In the genomic region with DNA sequence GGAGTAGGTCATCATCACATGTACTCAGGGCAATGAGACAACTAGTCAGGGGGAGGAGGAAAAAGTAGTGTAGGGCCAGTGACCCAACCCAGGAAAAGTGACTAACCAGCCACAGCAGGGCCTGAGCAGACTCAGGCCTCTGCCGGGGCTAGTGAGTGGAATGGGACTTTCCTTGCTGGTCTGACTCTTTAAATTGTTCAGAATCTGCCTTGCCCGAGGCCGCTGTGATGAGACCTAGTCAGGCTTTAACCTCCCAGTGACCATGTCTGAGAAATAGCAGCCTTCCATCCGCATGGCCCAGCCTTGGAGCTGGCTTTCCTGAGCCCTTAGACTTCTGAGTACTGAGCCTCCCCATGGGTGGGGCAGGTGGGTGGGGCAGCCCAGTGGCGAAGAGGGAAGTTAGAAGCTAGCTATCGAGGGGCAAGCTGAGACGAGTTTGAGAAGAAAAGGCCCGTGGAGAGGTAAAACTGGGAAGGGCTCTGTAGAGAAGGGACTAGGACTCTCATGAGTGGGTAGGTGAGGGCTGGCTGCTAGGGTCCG, we compare ENCODE assay signal across 8 mouse cellular contexts. TPM values are rescaled to one million over a fixed set of nuclear protein-coding genes. Genes with fewer than 3 reads are reported as not detected.
A peak's percentile ranks its signal among the peaks of the same experiment; 100 is the strongest.
DNase-seq lines count a peak whose midpoint lies in the region; ATAC-seq lines count a peak whose summit lies in the region.

No protein-coding gene starts in this region.

- DNase-seq in kidney, postnatal 10 days = peak; percentile 46
- DNase-seq in kidney, postnatal 14 days = no peak
- peak; percentile 72 for DNase-seq in skeletal muscle tissue, adult 2 months (ENCODE audit: low read depth, low spot score)
- no peak for DNase-seq in cerebellum, postnatal 4 days (ENCODE audit: low spot score in 2 of 2)
- DNase-seq in cerebellum, adult 8-10 months = no peak

- peak; percentile 61; the same call in 1 of the 2 replicates for ATAC-seq in erythroblast, adult 5-6 weeks (replicated peaks; ENCODE audit: low FRiP score, poor library complexity, severe bottlenecking)
- peak; percentile 21; the same call in 1 of the 2 replicates for ATAC-seq in limb, embryonic 15.5 days (ENCODE audit: insufficient number of reproducible peaks, low FRiP score, low TSS enrichment, low read depth)
- no peak for ATAC-seq in kidney, embryonic 15.5 days (replicated peaks; ENCODE audit: low FRiP score)

- H3K4me3 ChIP-seq in limb, embryonic 15.5 days = no peak overlapping the region
- no peak overlapping the region for H3K4me3 ChIP-seq in kidney, embryonic 15.5 days (replicated peaks)

- peak overlapping the region; percentile 15; the same call in 1 of the 2 replicates for H3K4me2 ChIP-seq in limb, embryonic 15.5 days
- no peak overlapping the region for H3K4me2 ChIP-seq in kidney, embryonic 15.5 days

- whole genome bisulfite sequencing in limb, embryonic 15.5 days = 49% methylated on average over 9 of the region's 9 CpGs
- WGBS in kidney, embryonic 15.5 days = 60% methylated on average over 9 of the region's 9 CpGs

- H3K36me3 ChIP-seq in limb, embryonic 15.5 days = no peaks in the 10 kb centered on the region
- no peaks in the 10 kb centered on the region for H3K36me3 ChIP-seq in kidney, embryonic 15.5 days

- no peaks in the 10 kb centered on the region for H3K9me3 ChIP-seq in limb, embryonic 15.5 days
- H3K9me3 ChIP-seq in kidney, embryonic 15.5 days (replicated peaks) = no peaks in the 10 kb centered on the region

- H3K4me1 ChIP-seq in limb, embryonic 15.5 days = peaks cover 42% of the 10 kb centered on the region
- H3K4me1 ChIP-seq in kidney, embryonic 15.5 days = peaks cover 51% of the 10 kb centered on the region

- no peaks in the 10 kb centered on the region for H3K27me3 ChIP-seq in limb, embryonic 15.5 days
- H3K27me3 ChIP-seq in kidney, embryonic 15.5 days = no peaks in the 10 kb centered on the region

- H3K9ac ChIP-seq in limb, embryonic 15.5 days = no peak overlapping the region
- H3K9ac ChIP-seq in kidney, embryonic 15.5 days = no peak overlapping the region

- peak overlapping the region; percentile 59 for H3K27ac ChIP-seq in limb, embryonic 15.5 days
- no peak overlapping the region for H3K27ac ChIP-seq in kidney, embryonic 15.5 days

RNA-seq across cellular contexts. Expression of gene Capg, which starts 4.9 kb away (rescaled TPM):
- 10.2 and 21.1 TPM in 2 replicates for total RNA-seq in erythroblast, adult 5-6 weeks (2015; ENCODE audit: low replicate concordance)
- total RNA-seq in erythroblast, adult 5-6 weeks (2017; ENCODE audit: low replicate concordance) = 22.2 and 29.0 TPM in 2 replicates
- polyA plus RNA-seq in limb, embryonic 15.5 days (2015; fragmentation: Nextera tagmentation; extraction: Ambion mirVana) = 123 and 127 TPM in 2 replicates
- 68.4 and 70.7 TPM in 2 replicates for polyA plus RNA-seq in kidney, embryonic 15.5 days (2015; fragmentation: Nextera tagmentation; extraction: Ambion mirVana)

RNA-seq across cellular contexts. Expression of gene Sh2d6, which starts 27.6 kb away (rescaled TPM):
- total RNA-seq in erythroblast, adult 5-6 weeks (2015; ENCODE audit: low replicate concordance) = not detected in 2 replicates
- total RNA-seq in erythroblast, adult 5-6 weeks (2017; ENCODE audit: low replicate concordance) = not detected in 2 replicates
- polyA plus RNA-seq in limb, embryonic 15.5 days (2015; fragmentation: Nextera tagmentation; extraction: Ambion mirVana) = 0.17 and 0.36 TPM in 2 replicates
- polyA plus RNA-seq in kidney, embryonic 15.5 days (2015; fragmentation: Nextera tagmentation; extraction: Ambion mirVana) = 0.13 and 0.14 TPM in 2 replicates

RNA-seq across cellular contexts. Expression of gene Elmod3, which starts 49.1 kb away (rescaled TPM):
- total RNA-seq in erythroblast, adult 5-6 weeks (2015; ENCODE audit: low replicate concordance) = 2.1 and 5.6 TPM in 2 replicates
- total RNA-seq in erythroblast, adult 5-6 weeks (2017; ENCODE audit: low replicate concordance) = 0.85 and 6.0 TPM in 2 replicates
- polyA plus RNA-seq in limb, embryonic 15.5 days (2015; fragmentation: Nextera tagmentation; extraction: Ambion mirVana) = 18.2 and 18.8 TPM in 2 replicates
- 14.6 and 16.8 TPM in 2 replicates for polyA plus RNA-seq in kidney, embryonic 15.5 days (2015; fragmentation: Nextera tagmentation; extraction: Ambion mirVana)

RNA-seq across cellular contexts. Expression of gene Retsat, which starts 49.2 kb away (rescaled TPM):
- total RNA-seq in erythroblast, adult 5-6 weeks (2015; ENCODE audit: low replicate concordance) = 1.7 and 4.0 TPM in 2 replicates
- total RNA-seq in erythroblast, adult 5-6 weeks (2017; ENCODE audit: low replicate concordance) = 3.5 and 3.8 TPM in 2 replicates
- polyA plus RNA-seq in limb, embryonic 15.5 days (2015; fragmentation: Nextera tagmentation; extraction: Ambion mirVana) = 16.3 and 17.3 TPM in 2 replicates
- 22.1 and 24.6 TPM in 2 replicates for polyA plus RNA-seq in kidney, embryonic 15.5 days (2015; fragmentation: Nextera tagmentation; extraction: Ambion mirVana)

Comparison
In these comparisons a context has a peak if more than half of its experiments do, and no peak if none do; other contexts are left out.
1. DNase-seq: peak in kidney, postnatal 10 days (single experiment) and skeletal muscle tissue, adult 2 months (single experiment); none in kidney, postnatal 14 days (single experiment), cerebellum, postnatal 4 days (0 of 2) and cerebellum, adult 8-10 months (single experiment).